Mouse (Mus musculus) lung, postnatal 25 days (tissue): Measurements from ENCODE around the gene Pbp2.
A peak's percentile ranks its signal among the peaks of the same experiment; 100 is the strongest.

ENCODE experiments used
- DNase-seq: peaks from one replicate; pipeline ENCODE4 v3.0.0; 2022; ENCODE audit warnings: low spot score

Gene Pbp2

DNA sequence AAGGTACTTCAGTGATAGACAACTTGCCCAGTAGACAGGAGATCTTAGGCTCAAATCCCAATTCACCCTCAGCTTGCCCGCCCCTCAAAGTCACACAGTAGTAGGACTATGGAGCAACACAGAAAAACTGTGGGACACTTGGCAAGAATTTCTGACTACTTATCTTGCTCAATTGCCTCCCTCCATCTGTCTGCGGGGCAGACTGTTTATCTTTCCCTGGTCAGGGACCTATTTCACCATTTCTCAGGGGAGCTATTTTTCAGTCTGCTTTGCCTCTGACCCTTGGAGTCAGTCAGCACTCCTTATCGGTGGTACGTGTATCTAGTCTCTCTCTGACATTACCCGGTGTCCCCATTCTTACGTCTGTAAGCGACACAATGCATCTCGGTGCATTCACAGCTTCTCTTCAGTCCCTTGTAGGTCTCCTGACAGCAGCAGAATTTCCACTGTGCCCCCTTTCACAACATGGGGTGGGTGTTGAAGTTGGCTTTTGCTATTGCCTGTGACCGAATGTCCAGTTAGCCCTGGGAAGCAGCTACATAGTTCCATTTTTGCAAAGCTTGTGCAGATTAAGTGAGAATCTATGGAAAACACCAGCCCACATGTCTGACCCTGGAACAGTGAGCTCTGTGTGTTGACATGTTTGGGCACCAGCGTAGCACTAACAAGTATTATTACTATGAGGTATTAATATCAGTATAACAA is 7.6 kb downstream of the Pbp2 start:
- peak; percentile 40 for DNase-seq

DNA sequence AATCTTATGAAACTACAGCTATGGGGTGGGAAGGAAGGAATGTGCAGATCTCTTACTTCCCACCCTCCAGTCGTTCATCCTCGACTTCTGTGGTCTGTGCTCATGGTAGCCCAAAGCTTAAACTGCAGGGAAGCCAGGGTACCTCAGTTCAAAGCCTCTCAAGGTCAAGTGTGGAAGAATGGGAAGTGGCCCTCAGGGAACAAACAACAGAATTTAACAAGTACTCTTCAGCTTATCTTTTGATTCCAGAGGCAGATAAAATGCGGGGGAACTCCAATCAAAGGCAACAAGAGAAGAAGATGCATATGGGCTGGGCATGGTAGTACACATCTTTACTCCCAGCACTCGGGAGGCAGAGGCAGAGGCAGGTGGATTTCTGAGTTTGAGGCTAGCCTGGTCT is 9.7 kb downstream of the Pbp2 start:
- DNase-seq, result peak; percentile 76

DNA sequence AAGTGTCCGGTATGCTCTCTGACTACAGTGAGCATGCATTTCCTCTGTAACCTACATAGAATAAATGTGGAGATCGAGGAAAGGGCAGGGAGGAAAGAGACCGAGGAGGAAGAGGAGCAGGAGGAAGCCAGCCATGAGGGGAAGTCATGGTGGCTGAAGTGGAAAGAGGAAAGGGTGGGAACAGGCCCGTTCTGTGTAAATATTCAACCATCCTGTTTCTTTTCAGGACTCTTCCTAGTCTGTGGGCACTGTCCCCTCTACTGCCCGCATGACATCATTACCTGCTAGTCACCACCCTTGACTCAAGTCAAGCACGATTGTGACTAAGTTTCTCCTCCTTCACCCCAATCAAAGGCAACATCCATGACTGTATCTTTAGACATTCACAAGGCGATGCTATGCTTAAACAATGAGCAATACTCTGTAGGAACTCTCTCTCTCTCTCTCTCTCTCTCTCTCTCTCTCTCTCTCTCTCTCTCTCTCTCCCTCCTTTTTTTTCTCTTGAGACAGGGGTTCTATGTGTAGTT is 11.1 kb downstream of the Pbp2 start:
- DNase-seq, result no peak

DNA sequence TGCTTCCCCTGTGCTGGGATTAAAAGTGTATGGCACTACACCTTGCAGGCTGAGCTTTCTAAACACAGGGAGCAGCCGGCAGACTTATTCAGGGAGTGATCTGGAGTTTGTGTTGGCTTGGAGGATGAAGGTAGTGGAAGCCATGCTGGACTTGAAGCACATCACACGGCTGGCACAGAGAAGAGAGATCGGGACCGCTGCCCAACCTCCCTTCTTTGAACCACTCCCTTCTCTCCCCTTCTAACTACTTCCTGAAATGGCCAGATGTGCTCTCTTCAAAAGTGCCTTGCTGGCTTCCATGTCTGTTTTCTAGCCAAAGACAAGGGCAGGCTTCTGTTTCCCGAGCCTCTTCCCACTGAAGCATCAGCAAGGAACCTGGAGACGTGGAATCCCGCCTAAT is 12.6 kb downstream of the Pbp2 start:
- DNase-seq, result no peak

DNA sequence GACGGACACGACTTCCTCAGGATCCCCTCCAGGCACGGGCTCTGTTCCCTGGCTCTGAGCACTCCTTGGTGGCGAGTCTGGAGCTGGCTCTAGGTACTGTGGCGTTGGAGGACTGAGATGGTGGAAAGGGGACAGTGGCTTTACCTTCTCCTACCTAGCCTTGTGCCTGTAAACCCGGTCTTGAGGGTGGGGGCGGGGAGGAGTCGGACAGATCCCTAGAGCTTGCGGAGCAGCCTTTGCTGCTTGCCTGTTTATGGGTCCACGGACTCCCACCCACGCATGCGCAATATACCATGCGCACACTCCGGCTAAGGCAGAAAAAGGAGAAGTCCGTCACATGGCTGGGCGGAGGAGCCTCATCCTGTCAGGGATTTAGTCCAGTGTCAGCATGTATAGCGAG is 13.9 kb downstream of the Pbp2 start:
- peak; percentile 49 for DNase-seq

GRCm38 (mm10) chr6:135295082-135295861 is 14.9 kb downstream of the Pbp2 start:
- peak; percentile 66 for DNase-seq

DNA sequence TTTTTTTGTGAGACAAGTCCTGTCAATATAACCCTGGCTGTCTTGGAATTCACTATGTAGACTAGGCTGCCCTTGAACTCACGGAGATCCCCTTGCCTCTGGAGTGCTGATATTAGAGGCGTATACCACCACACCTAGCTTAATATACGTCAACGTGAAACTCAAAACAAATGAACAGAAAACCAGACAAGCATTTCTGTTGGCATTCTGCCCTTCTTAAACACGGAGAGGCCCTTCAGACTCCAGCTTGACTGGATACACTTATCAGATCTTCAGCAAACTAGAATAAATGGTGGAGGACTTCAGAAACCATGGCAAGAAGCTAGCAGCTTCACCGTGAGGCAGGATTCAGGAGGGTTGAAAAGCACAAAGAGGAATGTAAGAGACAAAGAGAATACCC is 16.1 kb downstream of the Pbp2 start:
- DNase-seq, result peak; percentile 29

GRCm38 (mm10) chr6:135292391-135292790 is 17.8 kb downstream of the Pbp2 start:
- DNase-seq, result peak; percentile 60

DNA sequence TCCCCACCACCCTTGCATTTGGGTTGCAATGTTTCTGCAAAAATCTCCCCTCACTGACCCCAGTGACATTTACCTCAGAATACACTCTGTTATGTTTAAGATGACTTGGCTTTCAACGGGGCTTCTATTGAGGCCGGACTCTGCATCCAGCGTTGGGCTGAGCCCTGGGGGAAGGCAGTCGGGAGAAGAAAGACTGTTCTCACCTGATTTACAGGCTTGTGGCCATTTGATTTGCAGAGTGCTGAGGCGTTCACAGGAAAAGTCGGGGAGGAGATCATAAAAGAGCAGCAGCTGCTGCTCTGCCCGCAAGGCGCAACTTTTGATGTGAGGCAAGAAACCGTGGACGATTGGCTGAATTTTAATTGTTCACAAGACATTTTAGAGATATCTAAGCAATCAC is 30.3 kb downstream of the Pbp2 start:
- DNase-seq, result no peak

DNA sequence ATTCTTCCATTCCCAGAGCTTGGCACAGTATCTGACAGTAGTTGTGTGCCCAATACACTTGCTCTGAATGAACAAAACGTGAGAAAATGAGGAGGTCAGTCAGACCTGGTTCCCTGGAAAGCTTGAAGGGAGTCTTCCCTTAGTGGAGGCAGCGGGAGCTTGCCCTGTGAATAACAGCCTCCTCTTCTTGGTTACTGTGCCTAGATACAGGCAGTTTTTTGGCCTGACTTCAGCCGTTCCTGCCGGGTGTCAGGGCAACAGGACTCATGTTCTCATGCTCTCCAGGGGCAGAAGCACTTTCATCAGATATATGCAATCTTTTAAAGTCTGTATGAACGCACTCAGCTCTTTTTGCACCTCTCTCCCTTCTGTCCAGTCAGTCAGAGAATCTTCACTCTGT is 30.9 kb downstream of the Pbp2 start:
- no peak for DNase-seq

- DNase-seq, result no peak
These were observed 31.9 kb downstream of the Pbp2 start for GRCm38 (mm10) chr6:135278302-135278701.

DNA sequence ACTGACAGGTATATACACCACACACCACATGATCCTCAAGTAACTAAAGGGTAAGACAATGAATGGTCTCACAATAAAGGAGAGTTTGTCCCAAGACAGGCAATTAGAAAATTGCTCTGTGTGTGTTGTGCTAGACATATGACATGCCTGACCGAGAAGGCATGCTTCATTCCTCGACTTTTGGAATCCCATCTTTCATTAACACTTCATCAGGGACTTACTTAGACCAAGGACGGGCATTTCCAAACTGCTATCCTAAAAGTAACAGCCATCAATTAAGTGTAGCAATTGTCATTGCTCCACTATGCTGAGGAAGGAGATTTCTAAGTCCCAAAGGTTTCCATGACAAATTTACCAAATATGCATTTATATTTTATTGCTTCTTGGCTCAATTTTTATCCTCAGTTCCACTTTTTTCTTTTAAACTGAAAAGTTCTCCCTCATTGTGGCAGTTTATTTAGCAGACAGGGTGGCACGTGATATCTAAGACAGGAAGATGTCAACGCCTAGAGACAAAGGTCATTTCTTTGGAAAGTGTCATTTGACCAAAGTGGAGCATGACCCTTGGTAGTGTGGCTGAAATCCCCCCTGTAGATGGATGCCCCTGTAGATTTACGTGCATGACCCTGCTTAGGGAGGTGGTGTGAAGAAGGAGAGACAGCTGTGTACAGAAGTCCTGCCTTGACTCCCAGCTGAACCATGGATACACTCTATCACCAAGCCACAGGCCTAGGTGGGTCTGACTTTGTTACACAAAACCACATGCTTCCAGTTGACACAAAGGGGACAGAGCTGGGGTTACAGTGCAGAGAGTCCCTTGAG is 33.5 kb downstream of the Pbp2 start:
- DNase-seq, result no peak

DNA sequence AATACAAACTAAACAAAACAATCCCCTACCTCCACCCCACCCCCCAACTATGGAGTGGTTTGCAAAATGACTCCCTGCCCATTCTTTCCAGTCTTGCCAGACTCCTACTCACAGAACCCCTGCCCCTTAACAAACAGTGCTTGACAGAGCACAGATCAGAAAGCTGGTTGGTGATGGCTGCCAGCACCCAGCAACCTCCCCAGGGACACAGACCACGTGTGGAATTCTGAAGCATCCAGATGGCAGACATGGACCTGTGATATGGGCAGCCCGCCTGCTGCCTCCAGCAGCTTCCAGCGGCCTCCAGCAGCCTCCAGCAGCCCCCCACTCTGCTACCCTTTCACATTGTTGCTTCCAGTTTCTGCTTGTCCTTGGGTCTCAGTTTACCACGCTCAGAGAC is 35.0 kb downstream of the Pbp2 start:
- no peak for DNase-seq

GRCm38 (mm10) chr6:135273066-135273465 is 37.1 kb downstream of the Pbp2 start:
- no peak for DNase-seq

GRCm38 (mm10) chr6:135271761-135272160 is 38.4 kb downstream of the Pbp2 start:
- no peak for DNase-seq

GRCm38 (mm10) chr6:135269626-135270025 is 40.6 kb downstream of the Pbp2 start:
- no peak for DNase-seq

DNA sequence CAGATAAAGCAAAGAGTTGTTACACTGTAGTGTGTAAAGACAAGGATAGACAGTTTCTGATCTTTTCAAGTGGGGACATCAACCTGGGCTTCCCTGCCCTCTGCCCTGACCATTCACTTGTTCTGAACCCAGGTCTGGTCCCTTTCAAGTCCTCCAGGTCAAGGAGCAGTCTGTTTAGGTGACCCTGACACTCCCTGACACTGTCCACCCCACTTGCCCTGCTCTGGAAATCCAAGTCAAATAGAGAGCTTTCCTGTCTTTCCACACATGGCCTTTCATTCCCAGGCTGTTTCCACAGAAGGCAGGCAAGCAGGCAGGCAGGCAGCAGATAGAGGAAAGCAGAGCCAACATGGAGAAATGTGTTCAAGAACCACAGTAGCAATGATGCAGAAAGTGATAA is 41.8 kb downstream of the Pbp2 start:
- no peak for DNase-seq

- no peak for DNase-seq
These were observed 43.0 kb downstream of the Pbp2 start for GRCm38 (mm10) chr6:135267221-135267620.

GRCm38 (mm10) chr6:135266056-135266455 is 44.1 kb downstream of the Pbp2 start:
- no peak for DNase-seq

- no peak for DNase-seq
These were observed 46.1 kb downstream of the Pbp2 start for GRCm38 (mm10) chr6:135264136-135264535.

- DNase-seq, result no peak
These were observed 47.6 kb downstream of the Pbp2 start for GRCm38 (mm10) chr6:135262565-135262964.

DNA sequence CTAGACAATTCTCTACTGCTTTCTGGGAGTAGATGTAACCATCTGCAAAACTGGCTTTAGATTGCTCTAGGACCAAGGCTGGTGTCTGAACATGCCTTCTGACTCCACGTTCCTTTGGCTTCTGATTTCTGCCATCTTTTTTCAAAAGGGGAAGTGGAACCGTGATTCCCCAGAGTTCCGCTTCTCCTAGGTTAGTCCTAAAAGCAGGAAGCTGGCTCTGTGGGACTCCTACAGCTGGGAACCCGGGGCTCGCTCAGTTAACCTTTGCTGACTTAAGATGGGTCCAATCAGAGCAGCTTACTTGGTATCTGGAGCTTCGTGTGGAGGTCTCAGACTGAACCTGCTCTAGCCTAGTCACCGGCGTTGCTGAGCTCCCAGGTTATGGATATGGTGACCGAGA is 49.1 kb downstream of the Pbp2 start:
- DNase-seq, result no peak

DNA sequence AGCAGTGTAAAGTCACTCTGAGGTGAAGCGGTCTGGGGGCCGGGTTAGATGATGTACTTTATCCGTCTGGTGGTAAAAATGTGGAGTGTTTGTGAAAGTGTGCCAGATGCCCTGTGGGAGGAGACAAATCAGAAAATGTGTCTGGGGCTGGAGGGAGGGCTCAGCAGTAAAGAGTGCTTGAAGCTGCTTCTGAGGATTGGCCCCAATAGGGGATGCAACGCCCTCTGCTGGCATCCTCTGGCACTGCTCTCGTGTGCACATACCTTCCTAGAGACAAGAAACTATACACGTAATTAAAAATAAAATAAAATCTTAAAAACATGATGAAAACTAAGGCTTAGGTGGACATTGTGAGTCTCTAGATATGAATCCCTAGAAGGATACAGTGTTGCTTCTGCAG is 49.8 kb downstream of the Pbp2 start:
- no peak for DNase-seq
